Mouse (Mus musculus) cortical plate, adult 2 months (tissue): ENCODE measurements around the gene Myo1g.

Experiments
- CTCF ChIP-seq: fragments of 200-500 bp; IDR thresholded peaks from 2 replicates; pipeline ENCODE4 v1.5.1; 2011; ENCODE audit warnings: mild to moderate bottlenecking, control low read depth, low read length; ENCODE audit not compliant: insufficient read depth; ENCODE audit errors: extremely low read depth
- POLR2A ChIP-seq: fragments of 200-500 bp; IDR thresholded peaks from 2 replicates; pipeline ENCODE4 v1.6.1; 2011; ENCODE audit warnings: mild to moderate bottlenecking, low read length, control low read depth; ENCODE audit not compliant: insufficient read depth; ENCODE audit errors: extremely low read depth

- TF ChIP-seq CTCF: no peak
- TF ChIP-seq POLR2A: no peak
Observed at GRCm38 (mm10) chr11:6545186-6545856, 24.6 kb upstream of the Myo1g start.
